Mouse (Mus musculus): Measurements from ENCODE around the gene Dnah6.

- TF ChIP-seq CTCF (IDR thresholded peaks at IDR 0.05) (no peak), EP300 (IDR thresholded peaks at IDR 0.05) (no peak)
Measured at GRCm38 (mm10) chr6:73127594-73127993, 93.9 kb downstream of the Dnah6 start.

Data from lung, postnatal 0 days (tissue).